Mouse (Mus musculus): ENCODE measurements around the gene Btbd35f23. TPM values are rescaled to one million over a fixed set of nuclear protein-coding genes. Genes with fewer than 3 reads are reported as not detected.
"Not testable (repeated sequence)": the region's sequence is repeated elsewhere in the genome, so short reads cannot be mapped to it uniquely, and the experiment has no call there.

The Btbd35f23 gene
- polyA plus RNA-seq (2016; fragmentation: Nextera tagmentation; extraction: Ambion mirVana), result not detected in 2 replicates

GRCm38 (mm10) chrX:3076575-3076974, at the start of gene Btbd35f23:
Gene Btbd35f23, plus strand, starts transcription at chrX:3076875.
- not testable (repeated sequence) for H3K4me1 ChIP-seq; H3K27me3 ChIP-seq; H3K9ac ChIP-seq (replicated peaks); H3K4me3 ChIP-seq; H3K4me2 ChIP-seq (replicated peaks); H3K9me3 ChIP-seq; ATAC-seq (ENCODE audit: low FRiP score, low read depth); H3K27ac ChIP-seq (replicated peaks); H3K36me3 ChIP-seq
- whole genome bisulfite sequencing, result 58% methylated on average over 2 of the region's 2 CpGs

Other genes with a start within 250 kb of the Btbd35f23 start
- gene Btbd35f24, start 119.0 kb downstream of the Btbd35f23 start, polyA plus RNA-seq (2016; fragmentation: Nextera tagmentation; extraction: Ambion mirVana), result not detected in 2 replicates